Mouse (Mus musculus): Measurements from ENCODE around the gene Olfr90.

Olfr90 gene

GRCm38 (mm10) chr17:37061435-37061834 lies 26.9 kb downstream of the Olfr90 start:
- DNase-seq, result no peak

- DNase-seq, result no peak
Observed at GRCm38 (mm10) chr17:37056957-37057356, 31.3 kb downstream of the Olfr90 start.

- DNase-seq, result no peak
Observed at GRCm38 (mm10) chr17:37051745-37052144, 36.6 kb downstream of the Olfr90 start.

GRCm38 (mm10) chr17:37050876-37051275 lies 37.4 kb downstream of the Olfr90 start:
- no peak for DNase-seq

- DNase-seq, result peak; percentile 21 to 24
Observed at GRCm38 (mm10) chr17:37050399-37050798, 37.9 kb downstream of the Olfr90 start.

GRCm38 (mm10) chr17:37049570-37050310 lies 38.6 kb downstream of the Olfr90 start:
- peak; percentile 48 to 59 for DNase-seq

GRCm38 (mm10) chr17:37048383-37048782 lies 39.9 kb downstream of the Olfr90 start:
- DNase-seq, result no peak

- no peak for DNase-seq
Observed at GRCm38 (mm10) chr17:37047981-37048380, 40.3 kb downstream of the Olfr90 start.

- no peak for DNase-seq
Observed at GRCm38 (mm10) chr17:37047332-37047976, 40.8 kb downstream of the Olfr90 start.

GRCm38 (mm10) chr17:37046312-37047112 lies 41.8 kb downstream of the Olfr90 start:
- peak; percentile 42 to 48 for DNase-seq

- DNase-seq, result peak; percentile 64 to 65
Observed at GRCm38 (mm10) chr17:37045611-37046311, 42.5 kb downstream of the Olfr90 start, which contains the start of gene Gabbr1. Gabbr1 (plus strand) TSS chr17:37045966.

- DNase-seq, result no peak
Observed at GRCm38 (mm10) chr17:37044651-37045244, 43.6 kb downstream of the Olfr90 start.

- no peak for DNase-seq
Observed at GRCm38 (mm10) chr17:37039127-37039894, 49.0 kb downstream of the Olfr90 start.

Data from B cell, adult 2 months (primary cell).